ENCODE assay signal across 9 mouse cellular contexts in the genomic region with DNA sequence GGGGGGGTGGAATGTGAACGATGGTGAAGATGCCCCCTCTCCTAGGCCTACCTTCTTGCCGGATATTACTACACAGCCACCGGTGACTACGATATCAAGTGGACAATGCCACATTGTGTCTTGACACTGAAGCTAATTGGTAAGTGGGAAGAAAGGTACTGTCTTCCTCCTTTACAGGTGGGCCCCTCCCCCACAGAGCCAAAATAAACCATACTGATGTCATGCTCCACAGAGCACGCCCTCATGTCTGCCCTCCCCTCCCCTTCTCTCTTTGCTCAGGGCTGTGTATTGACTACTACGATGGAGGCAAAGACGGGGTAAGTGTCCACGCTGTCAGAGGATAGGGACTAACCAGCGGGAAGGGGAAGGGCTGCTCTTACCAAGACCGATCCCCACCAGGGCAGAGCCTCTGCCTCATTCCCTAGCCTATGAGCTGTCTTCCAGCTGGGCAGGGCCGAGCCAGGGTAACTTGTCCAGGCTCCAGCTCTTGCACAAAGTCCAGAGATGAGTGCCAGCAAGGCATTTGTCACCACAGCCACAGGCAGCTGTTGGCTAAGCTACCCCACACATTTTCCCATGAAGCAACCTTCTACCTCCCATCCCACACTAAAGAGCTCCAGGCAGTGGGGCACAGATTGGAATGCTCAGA. TPM values are rescaled to one million over a fixed set of nuclear protein-coding genes. Genes with fewer than 3 reads are reported as not detected.
DNase-seq lines count a peak whose midpoint lies in the region; ATAC-seq and TF ChIP-seq lines count a peak whose summit lies in the region.
"Had no signal": no experiment of that assay in that cellular context is flagged by ENCODE, and none has a peak within 500 bp of the region (broad histone marks: within the 10 kb centered on the region; RNA-seq: fewer than 3 reads in every experiment).

No protein-coding gene starts in this region.

- H3K36me3 ChIP-seq in CH12.LX (replicated peaks in 1 of 2; ENCODE audit: control insufficient read depth in 1 of 2, insufficient read depth in 1 of 2, low read length in 1 of 2) = peaks cover 65 to 83% of the 10 kb centered on the region in 2 experiments
- H3K36me3 ChIP-seq in intestine, embryonic 16.5 days (ENCODE audit: control insufficient read depth, insufficient read depth, low read length) = peaks cover 19% of the 10 kb centered on the region
- H3K36me3 ChIP-seq in liver, embryonic 14.5 days (replicated peaks; ENCODE audit: control insufficient read depth, insufficient read depth, low read depth) = peaks cover 70% of the 10 kb centered on the region

- no peaks in the 10 kb centered on the region for H3K9me3 ChIP-seq in CH12.LX (replicated peaks; ENCODE audit: low read length)
- H3K9me3 ChIP-seq in intestine, embryonic 16.5 days (ENCODE audit: control insufficient read depth, low read length) = no peaks in the 10 kb centered on the region
- no peaks in the 10 kb centered on the region for H3K9me3 ChIP-seq in liver, embryonic 14.5 days (ENCODE audit: control insufficient read depth, low read length)
- H3K9me3 ChIP-seq: neural tube, embryonic 12.5 days had no signal

- H3K79me2 ChIP-seq in CH12.LX (replicated peaks; ENCODE audit: control insufficient read depth, extremely low read depth, insufficient read depth, poor library complexity, severe bottlenecking) = peaks cover 8% of the 10 kb centered on the region

- dilution Hi-C loops in CH12.LX (cut with MboI; ENCODE audit: extremely low pct_ligation_motif_present, extremely low pct_unique_long_range_greater_than_20kb, low sequenced_read_pairs) = no loop called here

- no peak for TF ChIP-seq POLR2A in CH12.LX (IDR thresholded peaks at IDR 0.05; ENCODE audit: low read depth, low read length)
- TF ChIP-seq POLR2A in embryonic fibroblast, embryonic 13.5 days (IDR thresholded peaks at IDR 0.05; ENCODE audit: low read depth, low read length) = no peak

- no peak overlapping the region for H3K9ac ChIP-seq in CH12.LX (ENCODE audit: insufficient read depth, low read depth)
- H3K9ac ChIP-seq in intestine, embryonic 16.5 days (ENCODE audit: low read depth, low read length) = no peak overlapping the region
- H3K9ac ChIP-seq in liver, embryonic 14.5 days (replicated peaks) = no peak overlapping the region
- H3K9ac ChIP-seq: neural tube, embryonic 12.5 days had no signal

- peak; percentile 58 to 72 for DNase-seq in frontal cortex, adult 2 months (ENCODE audit: extremely low spot score in 1 of 2, low spot score in 1 of 2)
- DNase-seq in frontal cortex, postnatal 14 days (ENCODE audit: low spot score in 2 of 2) = no peak
- DNase-seq in CH12.LX (ENCODE audit: extremely low read depth) = no peak
- DNase-seq in liver, embryonic 14.5 days (ENCODE audit: low read depth in 3 of 3, low spot score in 3 of 3) = no peak
- no peak for DNase-seq in thymus, postnatal 0 days (ENCODE audit: low spot score)

- peak overlapping the region; percentile 8; the same call in 1 of the 2 replicates for H3K27ac ChIP-seq in CH12.LX (ENCODE audit: insufficient read depth, low read depth)
- peak overlapping the region; percentile 29 for H3K27ac ChIP-seq in embryonic fibroblast, embryonic 13.5 days (ENCODE audit: insufficient read depth, low read length)
- H3K27ac ChIP-seq in intestine, embryonic 16.5 days (ENCODE audit: low read length) = 0 out of 2 replicates have a peak overlapping the region, but pooled peaks have one; percentile 1
- H3K27ac ChIP-seq in liver, embryonic 14.5 days = no peak overlapping the region
- H3K27ac ChIP-seq: neural tube, embryonic 12.5 days had no signal

- no peak overlapping the region for H3K4me3 ChIP-seq in CH12.LX (replicated peaks in 1 of 3; ENCODE audit: low read depth in 2 of 3, low read length in 2 of 3, poor library complexity in 1 of 3)
- no peak overlapping the region for H3K4me3 ChIP-seq in embryonic fibroblast, embryonic 13.5 days (ENCODE audit: insufficient read depth, low read length)
- H3K4me3 ChIP-seq in intestine, embryonic 16.5 days (ENCODE audit: low read length) = no peak overlapping the region
- no peak overlapping the region for H3K4me3 ChIP-seq in liver, embryonic 14.5 days (ENCODE audit: insufficient read depth in 1 of 2, low read depth in 2 of 2, low read length in 2 of 2)
- H3K4me3 ChIP-seq: neural tube, embryonic 12.5 days had no signal

- H3K4me2 ChIP-seq in CH12.LX (ENCODE audit: insufficient read depth, low read depth, poor library complexity, severe bottlenecking) = no peak overlapping the region
- no peak overlapping the region for H3K4me2 ChIP-seq in intestine, embryonic 16.5 days (ENCODE audit: low read depth, low read length)
- H3K4me2 ChIP-seq in liver, embryonic 14.5 days (ENCODE audit: low read depth) = no peak overlapping the region
- H3K4me2 ChIP-seq: neural tube, embryonic 12.5 days had no signal

- 77% methylated on average over 10 of the region's 11 CpGs for WGBS in intestine, embryonic 16.5 days
- 75% methylated on average over 11 of the region's 11 CpGs for WGBS in liver, embryonic 14.5 days (ENCODE audit: insufficient replicate concordance)

- TF ChIP-seq CTCF in CH12.LX (conservative IDR thresholded peaks at IDR 0.05 in 1 of 2, IDR thresholded peaks at IDR 0.05 in 1 of 2; ENCODE audit: low read depth in 2 of 2, low read length in 2 of 2) = no peak
- TF ChIP-seq CTCF in embryonic fibroblast, embryonic 13.5 days (IDR thresholded peaks at IDR 0.05; ENCODE audit: borderline replicate concordance, insufficient read depth, low read length) = no peak
- TF ChIP-seq CTCF in liver, embryonic 14.5 days (IDR thresholded peaks at IDR 0.05; ENCODE audit: low read depth) = no peak

- TF ChIP-seq RAD21 in CH12.LX (IDR thresholded peaks at IDR 0.05; ENCODE audit: low read depth, low read length) = no peak

- no peaks in the 10 kb centered on the region for H3K27me3 ChIP-seq in CH12.LX (replicated peaks)
- no peaks in the 10 kb centered on the region for H3K27me3 ChIP-seq in intestine, embryonic 16.5 days (replicated peaks; ENCODE audit: control insufficient read depth, insufficient read depth, low read length)
- no peaks in the 10 kb centered on the region for H3K27me3 ChIP-seq in liver, embryonic 14.5 days (ENCODE audit: control insufficient read depth, insufficient read depth, low read length)
- H3K27me3 ChIP-seq: neural tube, embryonic 12.5 days had no signal

- in situ Hi-C loops in CH12.LX (cut with MboI; ENCODE audit: low pct_ligation_motif_present, low pct_unique_long_range_greater_than_20kb, low sequenced_read_pairs) = no loop called here

- H3K4me1 ChIP-seq in CH12.LX (ENCODE audit: control insufficient read depth in 1 of 2, insufficient read depth in 2 of 2) = peaks cover 15 to 54% of the 10 kb centered on the region in 2 experiments
- H3K4me1 ChIP-seq in embryonic fibroblast, embryonic 13.5 days (ENCODE audit: control insufficient read depth, insufficient read depth, low read length) = 0 out of 2 replicates have a peak, but pooled peaks cover 2% of the 10 kb centered on the region
- H3K4me1 ChIP-seq in intestine, embryonic 16.5 days (ENCODE audit: control insufficient read depth, insufficient read depth, low read length) = no peaks in the 10 kb centered on the region; the same call in 1 of the 2 replicates
- no peaks in the 10 kb centered on the region for H3K4me1 ChIP-seq in liver, embryonic 14.5 days (replicated peaks; ENCODE audit: control insufficient read depth in 2 of 2, insufficient read depth in 2 of 2, low read length in 1 of 2)

- ATAC-seq in intestine, embryonic 16.5 days = peak; percentile 41
- ATAC-seq in liver, embryonic 14.5 days (ENCODE audit: insufficient read depth) = peak; percentile 16; the same call in 1 of the 2 replicates
- ATAC-seq in monocyte, adult 5-6 weeks (replicated peaks; ENCODE audit: insufficient number of reproducible peaks, low FRiP score, low TSS enrichment, poor library complexity, severe bottlenecking) = no peak

- TF ChIP-seq EP300 in CH12.LX (IDR thresholded peaks at IDR 0.05; ENCODE audit: low read length) = no peak
- no peak for TF ChIP-seq EP300 in liver, embryonic 14.5 days (IDR thresholded peaks at IDR 0.05; ENCODE audit: low read depth)

RNA-seq across cellular contexts. Expression of a gene that starts 11.9 kb away (rescaled TPM):
- polyA plus RNA-seq in frontal cortex, adult 2 months (2012; rRNA removed) = 62.4 and 68.0 TPM in 2 replicates
- total RNA-seq in CH12.LX (2012; rRNA removed) (352 and 439 TPM in 2 replicates), CH12.LX (2014; rRNA removed) (481 and 498 TPM in 2 replicates)
- 301 and 408 TPM in 2 replicates for polyA plus RNA-seq in CH12.LX (2012; ENCODE audit: insufficient read length, low read depth)
- polyA plus RNA-seq in embryonic fibroblast, embryonic 13.5 days (2011; ENCODE audit: insufficient read length, low read depth, missing spikeins) = 67.1 and 68.9 TPM in 2 replicates
- polyA plus RNA-seq in intestine, embryonic 16.5 days (2015; fragmentation: Nextera tagmentation; extraction: Ambion mirVana) = 202 and 222 TPM in 2 replicates
- polyA plus RNA-seq in liver, embryonic 14.5 days (2012; rRNA removed) = 91.1 and 103 TPM in 2 replicates
- polyA plus RNA-seq in liver, embryonic 14.5 days (2014; fragmentation: Nextera tagmentation; extraction: Ambion mirVana) = 147 and 162 TPM in 2 replicates
- total RNA-seq in monocyte, adult 5-6 weeks (2017) = 82.8 to 125 TPM (median 86.6 TPM) in 3 replicates
- 368 and 388 TPM in 2 replicates for polyA plus RNA-seq in thymus, postnatal 0 days (2015; fragmentation: Nextera tagmentation; extraction: Ambion mirVana)

RNA-seq across cellular contexts. Expression of a gene that starts 12.1 kb away (rescaled TPM):
- 107 and 108 TPM in 2 replicates for polyA plus RNA-seq in frontal cortex, adult 2 months (2012; rRNA removed)
- total RNA-seq in CH12.LX (2012; rRNA removed) (440 and 578 TPM in 2 replicates), CH12.LX (2014; rRNA removed) (380 and 405 TPM in 2 replicates)
- 623 and 694 TPM in 2 replicates for polyA plus RNA-seq in CH12.LX (2012; ENCODE audit: insufficient read length, low read depth)
- 249 and 253 TPM in 2 replicates for polyA plus RNA-seq in embryonic fibroblast, embryonic 13.5 days (2011; ENCODE audit: insufficient read length, low read depth, missing spikeins)
- 471 and 489 TPM in 2 replicates for polyA plus RNA-seq in intestine, embryonic 16.5 days (2015; fragmentation: Nextera tagmentation; extraction: Ambion mirVana)
- 101 and 124 TPM in 2 replicates for polyA plus RNA-seq in liver, embryonic 14.5 days (2012; rRNA removed)
- polyA plus RNA-seq in liver, embryonic 14.5 days (2014; fragmentation: Nextera tagmentation; extraction: Ambion mirVana) = 210 and 240 TPM in 2 replicates
- 123 to 138 TPM (median 126 TPM) in 3 replicates for total RNA-seq in monocyte, adult 5-6 weeks (2017)
- 321 and 329 TPM in 2 replicates for polyA plus RNA-seq in thymus, postnatal 0 days (2015; fragmentation: Nextera tagmentation; extraction: Ambion mirVana)

RNA-seq across cellular contexts. Expression of a gene that starts 37.3 kb away (rescaled TPM):
- 43.0 and 45.9 TPM in 2 replicates for polyA plus RNA-seq in frontal cortex, adult 2 months (2012; rRNA removed)
- total RNA-seq in CH12.LX (2012; rRNA removed) (52.9 and 53.4 TPM in 2 replicates), CH12.LX (2014; rRNA removed) (68.0 and 77.0 TPM in 2 replicates)
- polyA plus RNA-seq in CH12.LX (2012; ENCODE audit: insufficient read length, low read depth) = 86.9 and 113 TPM in 2 replicates
- 51.4 and 67.0 TPM in 2 replicates for polyA plus RNA-seq in embryonic fibroblast, embryonic 13.5 days (2011; ENCODE audit: insufficient read length, low read depth, missing spikeins)
- polyA plus RNA-seq in intestine, embryonic 16.5 days (2015; fragmentation: Nextera tagmentation; extraction: Ambion mirVana) = 195 and 219 TPM in 2 replicates
- polyA plus RNA-seq in liver, embryonic 14.5 days (2012; rRNA removed) = 61.4 and 65.7 TPM in 2 replicates
- polyA plus RNA-seq in liver, embryonic 14.5 days (2014; fragmentation: Nextera tagmentation; extraction: Ambion mirVana) = 64.2 and 67.0 TPM in 2 replicates
- total RNA-seq in monocyte, adult 5-6 weeks (2017) = 18.6 to 29.6 TPM (median 20.8 TPM) in 3 replicates
- 77.7 and 80.4 TPM in 2 replicates for polyA plus RNA-seq in thymus, postnatal 0 days (2015; fragmentation: Nextera tagmentation; extraction: Ambion mirVana)

RNA-seq across cellular contexts. Expression of a gene that starts 38.4 kb away (rescaled TPM):
- polyA plus RNA-seq in frontal cortex, adult 2 months (2012; rRNA removed) = 5.1 and 7.1 TPM in 2 replicates
- 247 and 283 TPM in 2 replicates for total RNA-seq in CH12.LX (2012; rRNA removed)
- 300 and 327 TPM in 2 replicates for total RNA-seq in CH12.LX (2014; rRNA removed)
- 585 and 814 TPM in 2 replicates for polyA plus RNA-seq in CH12.LX (2012; ENCODE audit: insufficient read length, low read depth)
- polyA plus RNA-seq in embryonic fibroblast, embryonic 13.5 days (2011; ENCODE audit: insufficient read length, low read depth, missing spikeins) = 0.53 and 4.3 TPM in 2 replicates
- 20.4 and 22.5 TPM in 2 replicates for polyA plus RNA-seq in intestine, embryonic 16.5 days (2015; fragmentation: Nextera tagmentation; extraction: Ambion mirVana)
- 14.3 and 17.9 TPM in 2 replicates for polyA plus RNA-seq in liver, embryonic 14.5 days (2012; rRNA removed)
- 26.6 and 28.4 TPM in 2 replicates for polyA plus RNA-seq in liver, embryonic 14.5 days (2014; fragmentation: Nextera tagmentation; extraction: Ambion mirVana)
- 1,360 to 1,911 TPM (median 1,427 TPM) in 3 replicates for total RNA-seq in monocyte, adult 5-6 weeks (2017)
- polyA plus RNA-seq in thymus, postnatal 0 days (2015; fragmentation: Nextera tagmentation; extraction: Ambion mirVana) = 157 and 167 TPM in 2 replicates

RNA-seq across cellular contexts. Expression of a gene that starts 41.1 kb away (rescaled TPM):
- 383 and 401 TPM in 2 replicates for polyA plus RNA-seq in frontal cortex, adult 2 months (2012; rRNA removed)
- total RNA-seq in CH12.LX (2012; rRNA removed) = 146 and 197 TPM in 2 replicates
- 59.3 and 64.3 TPM in 2 replicates for total RNA-seq in CH12.LX (2014; rRNA removed)
- polyA plus RNA-seq in CH12.LX (2012; ENCODE audit: insufficient read length, low read depth) = 88.4 and 93.7 TPM in 2 replicates
- 149 and 157 TPM in 2 replicates for polyA plus RNA-seq in embryonic fibroblast, embryonic 13.5 days (2011; ENCODE audit: insufficient read length, low read depth, missing spikeins)
- 309 and 334 TPM in 2 replicates for polyA plus RNA-seq in intestine, embryonic 16.5 days (2015; fragmentation: Nextera tagmentation; extraction: Ambion mirVana)
- 27.9 and 50.2 TPM in 2 replicates for polyA plus RNA-seq in liver, embryonic 14.5 days (2012; rRNA removed)
- polyA plus RNA-seq in liver, embryonic 14.5 days (2014; fragmentation: Nextera tagmentation; extraction: Ambion mirVana) = 74.0 and 80.0 TPM in 2 replicates
- total RNA-seq in monocyte, adult 5-6 weeks (2017) = 150 to 174 TPM (median 165 TPM) in 3 replicates
- 541 and 549 TPM in 2 replicates for polyA plus RNA-seq in thymus, postnatal 0 days (2015; fragmentation: Nextera tagmentation; extraction: Ambion mirVana)

Comparison
In these comparisons a context has a peak if more than half of its experiments do, and no peak if none do; other contexts are left out.
1. DNase-seq: peak in frontal cortex, adult 2 months (2 of 2); none in frontal cortex, postnatal 14 days (0 of 2), CH12.LX (single experiment), liver, embryonic 14.5 days (0 of 3) and thymus, postnatal 0 days (single experiment).